Mouse (Mus musculus) neural tube, embryonic 12.5 days (tissue): ENCODE results near the gene Tesk2. TPM values are rescaled to one million over a fixed set of nuclear protein-coding genes. Genes with fewer than 3 reads are reported as not detected.

Source experiments
- ATAC-seq: fragments of 200-750 bp; cut with Nextera tagmentation; 2 replicates; pipeline ENCODE4 v1.8.0; 2017; ENCODE audit warnings: low read depth, mild to moderate bottlenecking, moderate TSS enrichment, moderate library complexity; ENCODE audit not compliant: low FRiP score
- H3K27ac ChIP-seq: fragments of 300-500 bp; sonication (generic); 2 replicates; pipeline ENCODE4 v1.5.1; 2016
- H3K27me3 ChIP-seq: fragments of 300-500 bp; sonication (generic); replicated peaks from 2 replicates; pipeline ENCODE4 v1.6.1; 2016; ENCODE audit warnings: mild to moderate bottlenecking
- H3K36me3 ChIP-seq: fragments of 300-500 bp; sonication (generic); 2 replicates; pipeline ENCODE4 v1.6.1; 2016; ENCODE audit warnings: mild to moderate bottlenecking
- H3K4me1 ChIP-seq: fragments of 300-500 bp; sonication (generic); 2 replicates; pipeline ENCODE4 v1.6.1; 2016
- H3K4me2 ChIP-seq: fragments of 300-500 bp; sonication (generic); replicated peaks from 2 replicates; pipeline ENCODE4 v1.6.1; 2016; ENCODE audit warnings: mild to moderate bottlenecking
- H3K4me3 ChIP-seq: fragments of 300-500 bp; sonication (generic); 2 replicates; pipeline ENCODE4 v1.5.1; 2016
- H3K9ac ChIP-seq: fragments of 300-500 bp; sonication (generic); 2 replicates; pipeline ENCODE4 v1.6.1; 2016; ENCODE audit warnings: mild to moderate bottlenecking
- H3K9me3 ChIP-seq: fragments of 300-500 bp; sonication (generic); 2 replicates; pipeline ENCODE4 v1.6.1; 2016; ENCODE audit warnings: mild to moderate bottlenecking
- WGBS: fragments of 180-500 bp; shearing (Covaris S2); methylation state at CpG from one replicate; pipeline ENCODE4 v1.1.7; 2016; 5-methylcytosine and 5-hydroxymethylcytosine counted together
- polyA plus RNA-seq: library from polyadenylated mRNA; unstranded; fragments of >200 nt; fragmentation: Nextera tagmentation; extraction: Ambion mirVana; gene quantifications from 2 replicates; pipeline ENCODE4 v1.2.1, GENCODE M21; 2016

The Tesk2 gene
- polyA plus RNA-seq, 1 experiment from 2014 or later = 6.5 TPM

- H3K36me3 ChIP-seq = peaks cover 33% of the 10 kb centered on the region
- H3K9ac ChIP-seq = peak within 1 kb of the TSS; percentile 72
- H3K27me3 ChIP-seq = no peaks in the 10 kb centered on the region
- peak within 1 kb of the TSS; percentile 67 for H3K4me2 ChIP-seq
- H3K9me3 ChIP-seq = no peaks in the 10 kb centered on the region
- peaks cover 9% of the 10 kb centered on the region; the same call in 1 of the 2 replicates for H3K4me1 ChIP-seq
- peak within 1 kb of the TSS; percentile 70 for H3K27ac ChIP-seq
- ATAC-seq = peak; percentile 98
- peak within 1 kb of the TSS; percentile 75 for H3K4me3 ChIP-seq
- under 1% methylated on average over 58 of the region's 58 CpGs for WGBS
Observed at GRCm38 (mm10) chr4:116807197-116808129, 86.7 kb downstream of the Tesk2 start, which contains the start of the genes Toe1 and Mutyh. Gene Toe1, minus strand, starts transcription at chr4:116807640. Gene Mutyh, plus strand, starts transcription at chr4:116807723.

DNA sequence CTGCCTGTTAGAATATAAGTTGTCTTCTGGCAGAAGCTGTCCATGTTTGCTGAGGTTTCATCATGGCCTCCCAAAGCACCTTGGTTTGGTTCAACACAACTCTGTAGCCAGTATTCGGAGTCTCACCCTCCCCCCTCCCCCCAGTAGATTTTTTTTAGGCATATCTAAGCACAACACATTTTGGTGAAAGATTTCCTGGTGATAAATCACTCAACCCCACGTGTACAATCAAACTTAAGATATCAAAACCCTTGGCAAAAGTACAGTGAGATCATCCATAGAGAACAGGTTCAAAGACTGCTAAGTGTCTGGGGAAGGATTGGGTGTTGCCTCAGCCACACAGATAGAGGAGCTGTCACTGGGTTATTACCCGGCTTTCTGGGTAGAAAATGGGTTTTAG lies 90.3 kb downstream of the Tesk2 start:
- H3K27me3 ChIP-seq = no peaks in the 10 kb centered on the region
- no peak overlapping the region for H3K9ac ChIP-seq
- H3K27ac ChIP-seq = no peak overlapping the region
- 82% methylated on average over 3 of the region's 3 CpGs for WGBS
- H3K4me1 ChIP-seq = peaks cover 9% of the 10 kb centered on the region; the same call in 1 of the 2 replicates
- H3K9me3 ChIP-seq = no peaks in the 10 kb centered on the region
- no peaks in the 10 kb centered on the region for H3K36me3 ChIP-seq
- ATAC-seq = no peak
- no peak overlapping the region for H3K4me2 ChIP-seq
- no peak overlapping the region for H3K4me3 ChIP-seq

DNA sequence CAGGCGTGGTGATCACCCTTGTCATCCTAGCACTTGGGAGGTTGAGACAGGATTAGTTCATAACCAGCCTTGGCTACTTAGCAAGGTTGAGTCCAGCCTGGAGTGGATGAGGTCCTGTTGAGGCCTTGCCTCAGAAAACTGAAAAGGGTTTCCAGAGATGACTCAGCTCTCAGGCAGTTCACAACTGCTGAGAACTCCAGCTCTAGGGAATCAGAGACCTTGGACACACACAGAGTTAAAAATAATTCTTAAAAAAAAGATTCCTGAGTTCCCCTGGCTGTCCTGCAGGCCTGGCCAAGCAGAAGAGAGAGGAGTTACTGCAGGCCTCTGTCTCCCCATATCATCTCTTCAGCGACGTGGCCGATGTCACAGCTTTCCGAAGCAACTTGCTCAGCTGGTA lies 94.5 kb downstream of the Tesk2 start:
- H3K36me3 ChIP-seq = peaks cover 20% of the 10 kb centered on the region
- no peak overlapping the region for H3K27ac ChIP-seq
- no peaks in the 10 kb centered on the region for H3K4me1 ChIP-seq
- peaks cover 10% of the 10 kb centered on the region for H3K27me3 ChIP-seq
- H3K9me3 ChIP-seq = no peaks in the 10 kb centered on the region
- WGBS = 78% methylated on average over 5 of the region's 5 CpGs
- ATAC-seq = no peak
- no peak overlapping the region for H3K9ac ChIP-seq
- no peak overlapping the region for H3K4me3 ChIP-seq
- no peak overlapping the region for H3K4me2 ChIP-seq

DNA sequence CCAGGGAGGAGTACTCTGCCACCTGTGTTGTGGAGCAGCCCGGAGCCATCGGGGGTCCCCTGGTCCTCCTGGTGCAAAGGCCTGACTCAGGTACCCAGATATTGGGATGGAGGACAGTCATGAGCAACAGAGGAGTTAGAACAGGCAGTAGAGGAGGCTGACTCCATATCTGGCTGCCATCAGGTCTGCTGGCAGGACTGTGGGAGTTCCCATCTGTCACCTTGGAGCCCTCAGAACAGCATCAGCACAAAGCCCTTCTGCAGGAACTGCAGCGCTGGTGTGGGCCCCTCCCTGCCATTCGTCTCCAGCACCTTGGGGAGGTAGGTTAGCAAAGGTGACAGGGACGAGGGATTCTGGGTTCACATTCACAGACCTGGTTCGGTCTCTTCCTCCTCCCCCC lies 96.7 kb downstream of the Tesk2 start:
- H3K9ac ChIP-seq = no peak overlapping the region

GRCm38 (mm10) chr4:116819968-116820901 lies 99.5 kb downstream of the Tesk2 start:
- Histone ChIP-seq H3K9me3 (no peaks in the 10 kb centered on the region), H3K4me2 (peak overlapping the region; percentile 89), H3K36me3 (peaks cover 20% of the 10 kb centered on the region), H3K27me3 (peaks cover 19% of the 10 kb centered on the region), H3K27ac (no peak overlapping the region), H3K4me1 (peaks cover 14% of the 10 kb centered on the region), H3K4me3 (peak overlapping the region; percentile 43), H3K9ac (peak overlapping the region; percentile 30)
- 22% methylated on average over 32 of the region's 32 CpGs for WGBS
- ATAC-seq = no peak

More for the DNA sequence above, 96.7 kb downstream of the Tesk2 start:
- Histone ChIP-seq H3K4me1 (peaks cover 6% of the 10 kb centered on the region), H3K27me3 (peaks cover 19% of the 10 kb centered on the region), H3K27ac (no peak overlapping the region), H3K4me2 (no peak overlapping the region), H3K9me3 (no peaks in the 10 kb centered on the region), H3K36me3 (peaks cover 20% of the 10 kb centered on the region), H3K4me3 (no peak overlapping the region)
- 93% methylated on average over 6 of the region's 6 CpGs for WGBS
- no peak for ATAC-seq

- H3K36me3 ChIP-seq = peaks cover 20% of the 10 kb centered on the region
- peak overlapping the region; percentile 89 for H3K4me2 ChIP-seq
- ATAC-seq = peak; percentile 79
- H3K4me3 ChIP-seq = peak overlapping the region; percentile 43
- peak overlapping the region; percentile 30 for H3K9ac ChIP-seq
- H3K27ac ChIP-seq = no peak overlapping the region
- no peaks in the 10 kb centered on the region for H3K9me3 ChIP-seq
- peaks cover 19% of the 10 kb centered on the region for H3K4me1 ChIP-seq
- peaks cover 19% of the 10 kb centered on the region for H3K27me3 ChIP-seq
- under 1% methylated on average over 51 of the region's 51 CpGs for WGBS
Observed at GRCm38 (mm10) chr4:116820902-116821693, 100.3 kb downstream of the Tesk2 start.

DNA sequence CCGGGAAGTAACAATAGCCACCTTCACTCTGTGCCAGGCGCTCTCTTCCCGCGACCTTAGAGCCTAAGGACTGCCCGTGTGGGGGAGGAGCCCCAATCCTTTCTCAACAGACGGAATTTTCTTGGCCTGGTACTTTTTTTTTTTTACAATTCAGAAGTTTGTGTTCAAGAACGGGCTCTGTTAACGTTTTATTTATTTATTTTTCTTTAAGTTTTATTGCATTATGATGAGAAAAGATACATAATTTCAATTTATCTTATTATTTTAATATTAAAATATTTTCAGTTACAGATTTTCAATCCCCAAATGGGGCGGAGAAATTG lies 100.9 kb downstream of the Tesk2 start, which contains the start of gene Hpdl:
TSS of gene Hpdl (minus strand) at position 14 of the 323 bp plus-strand sequence.
- H3K9me3 ChIP-seq = no peaks in the 10 kb centered on the region
- peak within 1 kb of the TSS; percentile 43 for H3K4me3 ChIP-seq
- peaks cover 14% of the 10 kb centered on the region for H3K36me3 ChIP-seq
- peak within 1 kb of the TSS; percentile 30 for H3K9ac ChIP-seq
- WGBS = 12% methylated on average over 9 of the region's 9 CpGs
- H3K27ac ChIP-seq = no peak within 1 kb of the TSS
- no peak for ATAC-seq
- H3K4me2 ChIP-seq = peak within 1 kb of the TSS; percentile 89
- H3K4me1 ChIP-seq = peaks cover 19% of the 10 kb centered on the region
- H3K27me3 ChIP-seq = peaks cover 19% of the 10 kb centered on the region

- Histone ChIP-seq H3K9me3 (no peaks in the 10 kb centered on the region), H3K27ac (no peak overlapping the region), H3K4me3 (peak overlapping the region; percentile 54), H3K9ac (peak overlapping the region; percentile 70), H3K36me3 (no peaks in the 10 kb centered on the region), H3K27me3 (peaks cover 16% of the 10 kb centered on the region), H3K4me1 (peaks cover 21% of the 10 kb centered on the region), H3K4me2 (peak overlapping the region; percentile 77)
- ATAC-seq = peak; percentile 22; the same call in 1 of the 2 replicates
- WGBS = 1% methylated on average over 29 of the region's 29 CpGs
Observed at GRCm38 (mm10) chr4:116824541-116825004, 103.8 kb downstream of the Tesk2 start.

GRCm38 (mm10) chr4:116827819-116828218 lies 107.1 kb downstream of the Tesk2 start:
- no peak overlapping the region for H3K4me2 ChIP-seq
- no peak overlapping the region for H3K27ac ChIP-seq
- no peaks in the 10 kb centered on the region for H3K27me3 ChIP-seq
- WGBS = under 1% methylated on average over 4 of the region's 4 CpGs
- no peaks in the 10 kb centered on the region for H3K36me3 ChIP-seq
- no peak for ATAC-seq
- H3K4me1 ChIP-seq = peaks cover 26% of the 10 kb centered on the region; the same call in 1 of the 2 replicates
- H3K4me3 ChIP-seq = no peak overlapping the region
- no peaks in the 10 kb centered on the region for H3K9me3 ChIP-seq
- no peak overlapping the region for H3K9ac ChIP-seq

DNA sequence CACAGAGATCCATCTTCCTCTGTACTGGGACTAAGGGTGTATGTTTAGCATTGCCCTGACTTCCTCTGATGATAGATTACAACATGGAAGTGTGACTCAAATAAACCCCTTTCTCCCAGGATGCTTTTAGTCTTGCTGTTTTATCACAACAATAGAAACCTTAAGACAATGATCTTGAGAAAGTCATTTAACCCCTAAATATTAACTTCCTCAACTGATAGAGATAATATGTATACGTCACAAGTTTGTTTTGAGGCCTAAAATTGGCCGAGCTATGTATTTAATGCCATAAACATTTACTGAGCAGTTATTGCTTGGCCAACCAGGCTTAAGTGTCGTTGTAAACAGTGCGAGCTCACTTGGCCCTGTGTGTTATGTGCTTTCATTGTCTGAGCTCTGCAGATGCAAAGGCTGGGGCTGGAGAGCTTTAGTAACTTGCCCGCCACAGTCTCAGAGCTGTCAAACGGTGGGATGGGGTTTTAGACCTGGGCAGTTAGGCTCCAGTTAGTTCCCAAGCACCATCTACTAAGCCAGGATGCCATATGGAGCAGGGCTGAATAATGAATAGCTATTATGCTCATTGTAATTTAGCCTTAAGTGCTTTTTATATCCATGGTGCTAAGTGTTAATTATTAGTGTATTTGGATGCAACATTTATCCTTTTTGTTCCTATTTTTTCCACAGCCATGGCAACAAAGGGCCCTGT lies 108.8 kb downstream of the Tesk2 start:
- ATAC-seq = peak; percentile 45
- no peaks in the 10 kb centered on the region for H3K9me3 ChIP-seq
- H3K27ac ChIP-seq = peak overlapping the region; percentile 47
- 0 out of 2 replicates have a peak overlapping the region, but pooled peaks have one; percentile 7 for H3K4me2 ChIP-seq
- no peak overlapping the region for H3K4me3 ChIP-seq
- H3K27me3 ChIP-seq = no peaks in the 10 kb centered on the region
- H3K9ac ChIP-seq = peak overlapping the region; percentile 33; the same call in 1 of the 2 replicates
- no peaks in the 10 kb centered on the region for H3K36me3 ChIP-seq
- WGBS = 23% methylated on average over 6 of the region's 6 CpGs
- peaks cover 21% of the 10 kb centered on the region; the same call in 1 of the 2 replicates for H3K4me1 ChIP-seq

GRCm38 (mm10) chr4:116830070-116830368 lies 109.3 kb downstream of the Tesk2 start:
- no peaks in the 10 kb centered on the region for H3K9me3 ChIP-seq
- peak; percentile 89 for ATAC-seq
- H3K4me3 ChIP-seq = no peak overlapping the region
- no peaks in the 10 kb centered on the region for H3K27me3 ChIP-seq
- H3K9ac ChIP-seq = peak overlapping the region; percentile 33; the same call in 1 of the 2 replicates
- WGBS = 6% methylated on average over 6 of the region's 6 CpGs
- no peaks in the 10 kb centered on the region for H3K36me3 ChIP-seq
- H3K27ac ChIP-seq = peak overlapping the region; percentile 47; the same call in 1 of the 2 replicates
- H3K4me2 ChIP-seq = 0 out of 2 replicates have a peak overlapping the region, but pooled peaks have one; percentile 7
- peaks cover 20% of the 10 kb centered on the region; the same call in 1 of the 2 replicates for H3K4me1 ChIP-seq
